8 mouse cellular contexts compared by ENCODE assay signal in genomic region chr4:130198694-130199670, GRCm38 (mm10). TPM values are rescaled to one million over a fixed set of nuclear protein-coding genes. Genes with fewer than 3 reads are reported as not detected.
A peak's percentile ranks its signal among the peaks of the same experiment; 100 is the strongest.
DNase-seq lines count a peak whose midpoint lies in the region; ATAC-seq lines count a peak whose summit lies in the region.

No protein-coding gene starts in this region.

- no peaks in the 10 kb centered on the region for H3K9me3 ChIP-seq in intestine, embryonic 15.5 days

- intact Hi-C loops in left cerebral cortex, postnatal 14 days (cut with DNase I) = loop anchor here (2.0 kb wide), 2 partner anchors 48 to 94 kb away; no protein-coding TSS in a partner anchor

- H3K4me1 ChIP-seq in intestine, embryonic 15.5 days (replicated peaks) = 0 out of 2 replicates have a peak, but pooled peaks cover 2% of the 10 kb centered on the region

- ATAC-seq in intestine, embryonic 15.5 days = peak; percentile 83

- H3K36me3 ChIP-seq in intestine, embryonic 15.5 days = no peaks in the 10 kb centered on the region

- H3K9ac ChIP-seq in intestine, embryonic 15.5 days = peak overlapping the region; percentile 47

- no peak overlapping the region for H3K27ac ChIP-seq in intestine, embryonic 15.5 days

- peak overlapping the region; percentile 79 for H3K4me2 ChIP-seq in intestine, embryonic 15.5 days (replicated peaks)

- 13% methylated on average over 35 of the region's 35 CpGs for WGBS in intestine, embryonic 15.5 days

- 0 out of 2 replicates have a peak, but pooled peaks cover 13% of the 10 kb centered on the region for H3K27me3 ChIP-seq in intestine, embryonic 15.5 days (replicated peaks)

- H3K4me3 ChIP-seq in intestine, embryonic 15.5 days (replicated peaks) = peak overlapping the region; percentile 38

- peak; percentile 93 for DNase-seq in adrenal gland, adult 2 months
- DNase-seq in embryo, embryonic 11 days = peak; percentile 87
- peak; percentile 51 for DNase-seq in gastrocnemius, postnatal 25 days
- peak; percentile 87 to 92 for DNase-seq in left cerebral cortex, postnatal 14 days (ENCODE audit: low spot score in 2 of 2)
- peak; percentile 82 for DNase-seq in mesoderm, embryonic 11.5 days (ENCODE audit: low read depth, low spot score)
- peak; percentile 83 for DNase-seq in right cerebral cortex, postnatal 25 days
- DNase-seq in urinary bladder, postnatal 36 days (ENCODE audit: low spot score in 2 of 2) = peak; percentile 87 to 90

RNA-seq across cellular contexts. Expression of gene Gm853, which starts 23.2 kb away (rescaled TPM):
- not detected for total RNA-seq in adrenal gland, adult 2 months (2021)
- polyA plus RNA-seq in adrenal gland, adult 2 months (2012; rRNA removed) = not detected in 2 replicates
- not detected for total RNA-seq in gastrocnemius, postnatal 25 days (2021)
- not detected in 2 replicates for polyA plus RNA-seq in intestine, embryonic 15.5 days (2015; fragmentation: Nextera tagmentation; extraction: Ambion mirVana)
- total RNA-seq in left cerebral cortex, postnatal 14 days (2021) = not detected

RNA-seq across cellular contexts. Expression of gene Tinagl1, which starts 24.1 kb away (rescaled TPM):
- total RNA-seq in adrenal gland, adult 2 months (2021) = 100 to 1,000 TPM; 115 to 136 TPM
- polyA plus RNA-seq in adrenal gland, adult 2 months (2012; rRNA removed) = 311 and 341 TPM in 2 replicates
- 10 to 100 TPM; 23.7 to 31.5 TPM for total RNA-seq in gastrocnemius, postnatal 25 days (2021)
- 65.6 and 72.9 TPM in 2 replicates for polyA plus RNA-seq in intestine, embryonic 15.5 days (2015; fragmentation: Nextera tagmentation; extraction: Ambion mirVana)
- 1 to 10 TPM; 4.1 to 4.2 TPM for total RNA-seq in left cerebral cortex, postnatal 14 days (2021)

RNA-seq across cellular contexts. Expression of gene Hcrtr1, which starts 59.8 kb away (rescaled TPM):
- total RNA-seq in adrenal gland, adult 2 months (2021) = under 1 TPM; 0.69 to 0.86 TPM
- polyA plus RNA-seq in adrenal gland, adult 2 months (2012; rRNA removed) = 7.6 and 10.5 TPM in 2 replicates
- total RNA-seq in gastrocnemius, postnatal 25 days (2021) = not detected
- polyA plus RNA-seq in intestine, embryonic 15.5 days (2015; fragmentation: Nextera tagmentation; extraction: Ambion mirVana) = 0.24 and 0.37 TPM in 2 replicates
- total RNA-seq in left cerebral cortex, postnatal 14 days (2021) = 1 to 10 TPM; 5.8 to 6.3 TPM

Comparison
In these comparisons a context has a peak if more than half of its experiments do, and no peak if none do; other contexts are left out.
1. RNA of gene Tinagl1, which starts 24.1 kb away (total RNA-seq): 115 to 136 TPM in adrenal gland, adult 2 months and 23.7 to 31.5 TPM in gastrocnemius, postnatal 25 days; 4.1 to 4.2 TPM in left cerebral cortex, postnatal 14 days; every median in the first group is over 4 times any median in the second.
2. Peak in every context shown above with its lines, with median percentiles within 50 percentile points of each other: DNase-seq.